29 mouse cellular contexts compared by ENCODE assay signal in genomic region chr2:58180776-58181175, GRCm38 (mm10). TPM values are rescaled to one million over a fixed set of nuclear protein-coding genes. Genes with fewer than 3 reads are reported as not detected.
"Had no signal": no experiment of that assay in that cellular context is flagged by ENCODE, and none has a peak within 500 bp of the region (broad histone marks: within the 10 kb centered on the region; RNA-seq: fewer than 3 reads in every experiment).

No protein-coding gene starts in this region.

- H3K4me2 ChIP-seq: heart, embryonic 11.5 days; heart, embryonic 13.5 days; heart, embryonic 15.5 days; hindbrain, embryonic 13.5 days; hindbrain, embryonic 15.5 days; intestine, embryonic 15.5 days; limb, embryonic 12.5 days; liver, embryonic 11.5 days; liver, embryonic 13.5 days had no signal

- H3K27ac ChIP-seq: heart, adult 2 months; heart, embryonic 13.5 days; heart, embryonic 15.5 days; hindbrain, embryonic 13.5 days; hindbrain, embryonic 15.5 days; hindbrain, postnatal 0 days; intestine, embryonic 15.5 days; layer of hippocampus, adult 2 months; left cerebral cortex, adult 2 months; limb, embryonic 10.5 days; limb, embryonic 12.5 days; liver, embryonic 13.5 days had no signal

- H3K27me3 ChIP-seq: heart, embryonic 13.5 days; heart, embryonic 15.5 days; hindbrain, embryonic 13.5 days; hindbrain, embryonic 15.5 days; intestine, embryonic 15.5 days; limb, embryonic 12.5 days; liver, embryonic 13.5 days had no signal

- H3K4me3 ChIP-seq: heart, adult 2 months; heart, embryonic 13.5 days; heart, embryonic 15.5 days; hindbrain, embryonic 13.5 days; hindbrain, embryonic 15.5 days; intestine, embryonic 15.5 days; layer of hippocampus, adult 2 months; left cerebral cortex, adult 2 months; limb, embryonic 10.5 days; limb, embryonic 12.5 days; liver, embryonic 13.5 days had no signal

- H3K36me3 ChIP-seq: heart, embryonic 13.5 days; heart, embryonic 15.5 days; hindbrain, embryonic 13.5 days; hindbrain, embryonic 15.5 days; intestine, embryonic 15.5 days; limb, embryonic 10.5 days; limb, embryonic 12.5 days; liver, embryonic 13.5 days had no signal

- DNase-seq: gastrocnemius, postnatal 14 days; gastrocnemius, postnatal 36 days; heart, adult 11 months; heart, adult 2 months; heart, postnatal 14 days; heart, postnatal 36 days; kidney, adult 18-20 months; kidney, adult 8-10 months; kidney, postnatal 10 days; kidney, postnatal 25 days; kidney, postnatal 4 days; liver; liver, embryonic 13.5 days had no signal

- H3K4me1 ChIP-seq: heart, embryonic 15.5 days; hindbrain, embryonic 13.5 days; hindbrain, embryonic 15.5 days; intestine, embryonic 15.5 days; limb, embryonic 10.5 days; limb, embryonic 12.5 days; liver, embryonic 13.5 days had no signal

- H3K9me3 ChIP-seq: heart, embryonic 13.5 days; heart, embryonic 15.5 days; hindbrain, embryonic 13.5 days; hindbrain, embryonic 15.5 days; intestine, embryonic 15.5 days; limb, embryonic 10.5 days; limb, embryonic 12.5 days; liver, embryonic 13.5 days had no signal

- ATAC-seq: hindbrain, postnatal 0 days; inflammation-experienced regulatory T-cells, adult 6 months; intestine, embryonic 15.5 days; intestine, postnatal 0 days had no signal

- H3K9ac ChIP-seq: heart, embryonic 13.5 days; heart, embryonic 15.5 days; hindbrain, embryonic 13.5 days; hindbrain, embryonic 15.5 days; intestine, embryonic 15.5 days; limb, embryonic 12.5 days; liver, embryonic 13.5 days had no signal

RNA-seq across cellular contexts. Expression of gene Cytip, which starts 14.6 kb away (rescaled TPM):
- total RNA-seq: hindbrain, postnatal 0 days; layer of hippocampus, postnatal 25 days; left cerebral cortex, postnatal 36 days had no signal
